ENCODE assay signal across 8 mouse cellular contexts in genomic region chr19:44265911-44266337, GRCm38 (mm10). TPM values are rescaled to one million over a fixed set of nuclear protein-coding genes. Genes with fewer than 3 reads are reported as not detected.
DNase-seq lines count a peak whose midpoint lies in the region; ATAC-seq and TF ChIP-seq lines count a peak whose summit lies in the region.

No protein-coding gene starts in this region.

- H3K4me1 ChIP-seq in heart, embryonic 14.5 days (ENCODE audit: control insufficient read depth in 2 of 2, insufficient read depth in 2 of 2, low read length in 2 of 2), result peaks cover 2 to 5% of the 10 kb centered on the region in 2 experiments; a peak in 3 of 4 replicates
- H3K4me1 ChIP-seq in ES-E14 (ENCODE audit: control insufficient read depth in 2 of 2, insufficient read depth in 2 of 2, low read length in 2 of 2, poor library complexity in 1 of 2), result peaks cover 4 to 27% of the 10 kb centered on the region in 2 experiments; a peak in 3 of 4 replicates
- peaks cover 15% of the 10 kb centered on the region for H3K4me1 ChIP-seq in hindbrain, embryonic 12.5 days

- H3K4me3 ChIP-seq in heart, embryonic 14.5 days (ENCODE audit: control insufficient read depth in 1 of 2, insufficient read depth in 1 of 2, low read depth in 1 of 2, low read length in 2 of 2), result no peak overlapping the region
- H3K4me3 ChIP-seq in ES-E14 (ENCODE audit: insufficient read depth in 1 of 2, low read depth in 1 of 2, low read length in 2 of 2, poor library complexity in 1 of 2, severe bottlenecking in 1 of 2), result peak overlapping the region; percentile 32 to 72; a peak in 2 of 4 replicates
- no peak overlapping the region for H3K4me3 ChIP-seq in hindbrain, embryonic 12.5 days

- H3K9ac ChIP-seq in heart, embryonic 14.5 days (ENCODE audit: low read length), result no peak overlapping the region
- H3K9ac ChIP-seq in ES-E14 (ENCODE audit: insufficient read depth, low read depth, low read length, poor library complexity, severe bottlenecking), result no peak overlapping the region; the same call in 1 of the 2 replicates
- no peak overlapping the region for H3K9ac ChIP-seq in hindbrain, embryonic 12.5 days

- no peak for ATAC-seq in heart, embryonic 14.5 days (ENCODE audit: insufficient number of reproducible peaks, insufficient read depth, low FRiP score, low read depth)
- ATAC-seq in hindbrain, embryonic 12.5 days (ENCODE audit: low FRiP score), result no peak

- 55% methylated on average over 5 of the region's 5 CpGs for WGBS in heart, embryonic 14.5 days
- WGBS in hindbrain, embryonic 12.5 days, result 16% methylated on average over 5 of the region's 5 CpGs

- no peak for DNase-seq in heart, adult 9 months (ENCODE audit: low spot score in 2 of 2)
- DNase-seq in ES-E14 (ENCODE audit: low read depth, low spot score) (peak; percentile 90), adipocyte (ENCODE audit: low spot score) (no peak)
- DNase-seq in mesoderm, embryonic 11.5 days (ENCODE audit: low read depth, low spot score), result peak; percentile 71
- no peak for DNase-seq in kidney, postnatal 25 days
- no peak for DNase-seq in left cerebral cortex, adult 9 months (ENCODE audit: low spot score in 2 of 2)

- in situ Hi-C loops in ES-E14 (cut with MboI; ENCODE audit: low sequenced_read_pairs in 2 of 2, unreplicated experiment in 2 of 2), result no loop called here

- H3K9me3 ChIP-seq in heart, embryonic 14.5 days (ENCODE audit: control insufficient read depth, low read length), result no peaks in the 10 kb centered on the region
- no peaks in the 10 kb centered on the region for H3K9me3 ChIP-seq in ES-E14 (ENCODE audit: control insufficient read depth, insufficient read depth, low read depth, low read length)
- H3K9me3 ChIP-seq in hindbrain, embryonic 12.5 days (replicated peaks), result no peaks in the 10 kb centered on the region

- no peak overlapping the region for H3K27ac ChIP-seq in heart, embryonic 14.5 days (replicated peaks in 1 of 2; ENCODE audit: control insufficient read depth in 1 of 2, insufficient read depth in 1 of 2, low read depth in 2 of 2, low read length in 2 of 2)
- H3K27ac ChIP-seq in ES-E14 (ENCODE audit: insufficient read depth, low read depth, low read length, poor library complexity, severe bottlenecking), result peak overlapping the region; percentile 94
- 0 out of 2 replicates have a peak overlapping the region, but pooled peaks have one; percentile 35 for H3K27ac ChIP-seq in hindbrain, embryonic 12.5 days

- H3K4me2 ChIP-seq in heart, embryonic 14.5 days (ENCODE audit: low read length), result peak overlapping the region; percentile 83; the same call in 1 of the 2 replicates
- H3K4me2 ChIP-seq in hindbrain, embryonic 12.5 days (replicated peaks), result peak overlapping the region; percentile 87

- H3K27me3 ChIP-seq in heart, embryonic 14.5 days (ENCODE audit: control insufficient read depth, insufficient read depth, low read length), result no peaks in the 10 kb centered on the region
- no peaks in the 10 kb centered on the region for H3K27me3 ChIP-seq in hindbrain, embryonic 12.5 days

- no peaks in the 10 kb centered on the region for H3K36me3 ChIP-seq in heart, embryonic 14.5 days (ENCODE audit: control insufficient read depth, insufficient read depth, low read length)
- H3K36me3 ChIP-seq in ES-E14 (ENCODE audit: control insufficient read depth, insufficient read depth, low read length, poor library complexity, severe bottlenecking), result no peaks in the 10 kb centered on the region
- H3K36me3 ChIP-seq in hindbrain, embryonic 12.5 days, result no peaks in the 10 kb centered on the region

TF ChIP-seq in ES-E14, 5 proteins besides CTCF, POLR2A, EP300 and RAD21:
- TF ChIP-seq ZC3H11A (IDR thresholded peaks at IDR 0.05; ENCODE audit: borderline replicate concordance, low read depth, low read length), result no peak
- no peak for TF ChIP-seq HCFC1 (IDR thresholded peaks at IDR 0.05; ENCODE audit: borderline replicate concordance, insufficient read depth, low read length)
- no peak for TF ChIP-seq ZNF384 (IDR thresholded peaks at IDR 0.05; ENCODE audit: low read depth, low read length)
- no peak for TF ChIP-seq MAFK (IDR thresholded peaks at IDR 0.05; ENCODE audit: insufficient read depth, low read depth, low read length)
- no peak for TF ChIP-seq CHD2 (IDR thresholded peaks at IDR 0.05; ENCODE audit: low read depth, low read length)

RNA-seq across cellular contexts. Expression of gene Scd2, which starts 27.6 kb away (rescaled TPM):
- polyA plus RNA-seq in heart, embryonic 14.5 days (2014; fragmentation: Nextera tagmentation; extraction: Ambion mirVana), result 139 and 146 TPM in 2 replicates
- 284 and 303 TPM in 2 replicates for total RNA-seq in ES-E14 (2012; rRNA removed)
- 404 and 420 TPM in 2 replicates for polyA plus RNA-seq in hindbrain, embryonic 12.5 days (2016; fragmentation: Nextera tagmentation; extraction: Ambion mirVana)

Comparison
In these comparisons a context has a peak if more than half of its experiments do, and no peak if none do; other contexts are left out.
1. H3K27ac ChIP-seq: peak in ES-E14 (single experiment) and hindbrain, embryonic 12.5 days (single experiment); none in heart, embryonic 14.5 days (0 of 2).
2. H3K4me3 ChIP-seq: peak in ES-E14 (2 of 2); none in heart, embryonic 14.5 days (0 of 2) and hindbrain, embryonic 12.5 days (single experiment).
3. DNase-seq: peak in ES-E14 (single experiment) and mesoderm, embryonic 11.5 days (single experiment); none in heart, adult 9 months (0 of 2), adipocyte (single experiment), kidney, postnatal 25 days (0 of 2) and left cerebral cortex, adult 9 months (0 of 2).